Mouse (Mus musculus) embryonic facial prominence, embryonic 11.5 days (tissue): ENCODE measurements around the gene Commd1. TPM values are rescaled to one million over a fixed set of nuclear protein-coding genes. Genes with fewer than 3 reads are reported as not detected.

Experiments used
- polyA plus RNA-seq: library from polyadenylated mRNA; unstranded; fragments of >200 nt; fragmentation: Nextera tagmentation; extraction: Ambion mirVana; gene quantifications from 2 replicates; pipeline ENCODE4 v1.2.1, GENCODE M21; 2014

Gene Commd1
- polyA plus RNA-seq, 1 experiment from 2014 or later: 452 TPM

Other genes starting within 250 kb of the Commd1 start
- 2.7 and 3.9 TPM in 2 replicates for gene B3gnt2, start 121.4 kb downstream of the Commd1 start, polyA plus RNA-seq
- gene Zrsr1, start 10.4 kb downstream of the Commd1 start, polyA plus RNA-seq: 4.8 TPM in 2 replicates
- gene Gm28048, start 292 bp downstream of the Commd1 start, polyA plus RNA-seq: 9.5 and 9.8 TPM in 2 replicates
- 458 and 477 TPM in 2 replicates for gene Cct4, start 8.1 kb upstream of the Commd1 start, polyA plus RNA-seq
- 2.5 and 4.1 TPM in 2 replicates for gene Fam161a, start 25.1 kb upstream of the Commd1 start, polyA plus RNA-seq